In the genomic region with DNA sequence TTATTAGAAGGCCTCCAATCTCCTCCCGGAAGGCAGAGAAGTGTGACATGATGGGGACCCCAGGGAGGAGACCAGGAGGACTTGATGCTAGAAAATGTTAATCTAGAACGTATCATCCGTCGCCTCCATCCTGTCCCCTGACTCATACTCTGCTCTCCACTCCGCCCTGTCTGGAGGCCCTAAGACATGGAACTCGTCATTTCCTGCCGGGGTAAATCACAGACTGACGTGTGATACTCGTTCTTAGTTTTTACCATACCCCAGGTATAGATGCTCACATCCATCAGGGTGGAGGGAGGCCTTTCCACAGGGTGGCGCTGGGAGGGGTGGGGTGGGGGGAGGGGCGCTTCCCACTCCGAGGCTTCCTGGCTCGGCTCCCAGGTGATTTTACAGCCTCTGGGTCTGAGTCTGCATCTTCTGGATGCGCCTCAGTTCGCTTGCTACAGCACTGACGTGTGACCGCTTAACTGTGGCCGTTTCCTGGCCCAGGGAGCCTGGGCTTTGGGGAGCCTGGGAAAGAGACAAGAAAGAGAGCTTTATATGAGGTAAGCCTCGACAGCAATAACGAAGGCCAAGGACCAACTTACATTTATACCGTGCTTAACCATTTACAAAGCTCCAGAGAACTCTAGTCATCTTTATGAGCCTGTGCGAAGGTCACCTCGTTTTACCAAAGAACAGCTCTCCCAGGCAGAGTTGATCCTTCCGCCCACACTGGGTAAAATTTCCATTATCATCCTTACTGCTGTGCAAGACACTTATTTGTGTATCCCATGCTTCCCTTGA, we compare ENCODE assay signal across 8 mouse cellular contexts. TPM values are rescaled to one million over a fixed set of nuclear protein-coding genes. Genes with fewer than 3 reads are reported as not detected.
DNase-seq lines count a peak whose midpoint lies in the region; ATAC-seq and TF ChIP-seq lines count a peak whose summit lies in the region.

No protein-coding gene starts in this region.

- H3K9ac ChIP-seq in limb, embryonic 14.5 days (ENCODE audit: low read depth, low read length, severe bottlenecking), result peak overlapping the region; percentile 18; the same call in 1 of the 2 replicates

- no peaks in the 10 kb centered on the region for H3K9me3 ChIP-seq in limb, embryonic 14.5 days (ENCODE audit: control insufficient read depth, low read length)

- peaks cover 15% of the 10 kb centered on the region for H3K4me1 ChIP-seq in limb, embryonic 14.5 days (ENCODE audit: control insufficient read depth, insufficient read depth, low read length)

- TF ChIP-seq POLR2A in limb, embryonic 14.5 days (IDR thresholded peaks at IDR 0.05; ENCODE audit: borderline replicate concordance, extremely low read depth, insufficient read depth, insufficient read length), result no peak

- H3K4me2 ChIP-seq in limb, embryonic 14.5 days (replicated peaks; ENCODE audit: low read depth, low read length, severe bottlenecking), result peak overlapping the region; percentile 16; the same call in 1 of the 2 replicates

- ATAC-seq in limb, embryonic 14.5 days (ENCODE audit: low FRiP score, low read depth), result peak; percentile 71

- DNase-seq in gastrocnemius, postnatal 14 days, result peak; percentile 36
- DNase-seq in gastrocnemius, adult 8-10 months (ENCODE audit: low spot score in 2 of 2), result no peak
- peak; percentile 67 for DNase-seq in MN1 (ENCODE audit: low spot score)
- DNase-seq in heart, postnatal 25 days (ENCODE audit: low spot score), result peak; percentile 7
- peak; percentile 43 for DNase-seq in limb, embryonic 14.5 days (ENCODE audit: low spot score)
- no peak for DNase-seq in cerebellum, adult 11 months
- no peak for DNase-seq in frontal cortex, postnatal 36 days (ENCODE audit: low spot score in 2 of 2)
- no peak for DNase-seq in urinary bladder, postnatal 25 days (ENCODE audit: low spot score)

- H3K27me3 ChIP-seq in limb, embryonic 14.5 days (ENCODE audit: control insufficient read depth, insufficient read depth, low read length), result no peaks in the 10 kb centered on the region

- intact Hi-C loops in gastrocnemius, postnatal 14 days (cut with DNase I; ENCODE audit: low total_unique reads), result no loop called here
- intact Hi-C loops in heart, postnatal 25 days (cut with DNase I), result no loop called here

- peak overlapping the region; percentile 35 for H3K27ac ChIP-seq in limb, embryonic 14.5 days (replicated peaks; ENCODE audit: low read depth, low read length)

- H3K36me3 ChIP-seq in limb, embryonic 14.5 days (ENCODE audit: control insufficient read depth, insufficient read depth, low read length), result no peaks in the 10 kb centered on the region

- whole genome bisulfite sequencing in limb, embryonic 14.5 days, result 23% methylated on average over 23 of the region's 24 CpGs

- no peak overlapping the region for H3K4me3 ChIP-seq in limb, embryonic 14.5 days (replicated peaks; ENCODE audit: low read length)

RNA-seq across cellular contexts. Expression of gene Thap12, which starts 9.9 kb away (rescaled TPM):
- 10 to 100 TPM; 72.2 to 81.4 TPM for total RNA-seq in gastrocnemius, postnatal 14 days (2021)
- total RNA-seq in gastrocnemius, adult 8-10 months (2022), result 100 to 1,000 TPM; 125 to 158 (median 133) TPM
- 10 to 100 TPM; 70.0 to 76.2 TPM for total RNA-seq in heart, postnatal 25 days (2021)
- 35.4 and 42.1 TPM in 2 replicates for polyA plus RNA-seq in limb, embryonic 14.5 days (2012; rRNA removed)
- polyA plus RNA-seq in limb, embryonic 14.5 days (2014; fragmentation: Nextera tagmentation; extraction: Ambion mirVana), result 68.5 and 76.8 TPM in 2 replicates

RNA-seq across cellular contexts. Expression of gene Emsy, which starts 36.4 kb away (rescaled TPM):
- 10 to 100 TPM; 19.2 to 19.4 TPM for total RNA-seq in gastrocnemius, postnatal 14 days (2021)
- 10 to 100 TPM; 14.1 to 16.4 (median 14.5) TPM for total RNA-seq in gastrocnemius, adult 8-10 months (2022)
- total RNA-seq in heart, postnatal 25 days (2021), result 10 to 100 TPM; 25.0 to 31.1 TPM
- 46.4 and 50.3 TPM in 2 replicates for polyA plus RNA-seq in limb, embryonic 14.5 days (2012; rRNA removed)
- 32.0 and 40.9 TPM in 2 replicates for polyA plus RNA-seq in limb, embryonic 14.5 days (2014; fragmentation: Nextera tagmentation; extraction: Ambion mirVana)

Comparison
In these comparisons a context has a peak if more than half of its experiments do, and no peak if none do; other contexts are left out.
1. DNase-seq: peak in gastrocnemius, postnatal 14 days (single experiment), MN1 (single experiment), heart, postnatal 25 days (single experiment) and limb, embryonic 14.5 days (single experiment); none in gastrocnemius, adult 8-10 months (0 of 2), cerebellum, adult 11 months (single experiment), frontal cortex, postnatal 36 days (0 of 2) and urinary bladder, postnatal 25 days (single experiment).